13 mouse cellular contexts compared by ENCODE assay signal in the genomic region with DNA sequence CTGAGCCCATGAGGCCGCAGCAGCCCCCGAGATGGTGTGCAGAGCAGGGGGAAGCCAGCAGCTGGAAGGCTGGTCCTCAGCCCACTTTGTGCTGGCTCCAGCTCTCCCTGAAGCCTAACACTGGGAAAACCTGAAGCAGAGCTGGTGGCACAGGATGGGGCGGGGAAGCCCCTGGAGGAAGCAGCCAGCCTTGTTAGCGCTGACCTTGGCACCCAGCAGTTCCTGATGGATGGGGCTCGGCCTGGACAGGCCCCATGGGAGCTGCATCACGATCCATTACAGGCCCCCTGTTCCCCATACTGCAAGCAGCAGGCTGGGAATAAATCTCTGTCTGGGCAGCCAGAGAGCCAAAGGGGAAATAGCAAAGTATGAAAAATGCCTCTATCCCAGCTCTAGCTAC. TPM values are rescaled to one million over a fixed set of nuclear protein-coding genes. Genes with fewer than 3 reads are reported as not detected.
DNase-seq lines count a peak whose midpoint lies in the region; ATAC-seq and TF ChIP-seq lines count a peak whose summit lies in the region.
"Had no signal": no experiment of that assay in that cellular context is flagged by ENCODE, and none has a peak within 500 bp of the region (broad histone marks: within the 10 kb centered on the region; RNA-seq: fewer than 3 reads in every experiment).

No protein-coding gene starts in this region.

- H3K27me3 ChIP-seq in hindbrain, embryonic 11.5 days (ENCODE audit: control insufficient read depth, insufficient read depth, low read length) = peaks cover 37% of the 10 kb centered on the region
- H3K27me3 ChIP-seq in hindbrain, embryonic 16.5 days (replicated peaks; ENCODE audit: control insufficient read depth, insufficient read depth, low read length) = peaks cover 14% of the 10 kb centered on the region
- peaks cover 57% of the 10 kb centered on the region for H3K27me3 ChIP-seq in midbrain, embryonic 13.5 days
- H3K27me3 ChIP-seq in midbrain, postnatal 0 days (ENCODE audit: insufficient read depth, low read length) = no peaks in the 10 kb centered on the region
- H3K27me3 ChIP-seq in hindbrain, embryonic 13.5 days = peaks cover 93% of the 10 kb centered on the region
- peaks cover 72% of the 10 kb centered on the region for H3K27me3 ChIP-seq in neural tube, embryonic 15.5 days (replicated peaks)

- WGBS in hindbrain, embryonic 11.5 days = 32% methylated on average over 6 of the region's 6 CpGs
- 31% methylated on average over 6 of the region's 6 CpGs for WGBS in hindbrain, embryonic 16.5 days
- 51% methylated on average over 6 of the region's 6 CpGs for WGBS in midbrain, embryonic 13.5 days
- 31% methylated on average over 6 of the region's 6 CpGs for WGBS in midbrain, postnatal 0 days
- 30% methylated on average over 6 of the region's 6 CpGs for WGBS in hindbrain, embryonic 13.5 days
- WGBS in neural tube, embryonic 15.5 days = 20% methylated on average over 6 of the region's 6 CpGs

- H3K36me3 ChIP-seq in hindbrain, embryonic 11.5 days (ENCODE audit: control insufficient read depth, insufficient read depth, low read length) = no peaks in the 10 kb centered on the region
- H3K36me3 ChIP-seq in hindbrain, embryonic 16.5 days (ENCODE audit: control insufficient read depth, insufficient read depth, low read length) = no peaks in the 10 kb centered on the region
- no peaks in the 10 kb centered on the region for H3K36me3 ChIP-seq in midbrain, embryonic 13.5 days
- no peaks in the 10 kb centered on the region for H3K36me3 ChIP-seq in midbrain, postnatal 0 days (ENCODE audit: insufficient read depth, low read length)
- H3K36me3 ChIP-seq in hindbrain, embryonic 13.5 days = no peaks in the 10 kb centered on the region
- H3K36me3 ChIP-seq in neural tube, embryonic 15.5 days = no peaks in the 10 kb centered on the region
- H3K36me3 ChIP-seq: embryonic facial prominence, embryonic 15.5 days had no signal

- H3K27ac ChIP-seq in hindbrain, embryonic 11.5 days (ENCODE audit: low read depth, low read length) = no peak overlapping the region
- H3K27ac ChIP-seq in hindbrain, embryonic 16.5 days (ENCODE audit: low read depth, low read length) = no peak overlapping the region
- no peak overlapping the region for H3K27ac ChIP-seq in midbrain, embryonic 13.5 days
- H3K27ac ChIP-seq in midbrain, postnatal 0 days (ENCODE audit: low read depth, low read length) = no peak overlapping the region
- H3K27ac ChIP-seq in hindbrain, embryonic 13.5 days = peak overlapping the region; percentile 23; the same call in 1 of the 2 replicates
- 0 out of 2 replicates have a peak overlapping the region, but pooled peaks have one; percentile 28 for H3K27ac ChIP-seq in neural tube, embryonic 15.5 days (replicated peaks)
- H3K27ac ChIP-seq: embryonic facial prominence, embryonic 15.5 days had no signal

- TF ChIP-seq CTCF in midbrain, postnatal 0 days (IDR thresholded peaks at IDR 0.05) = no peak

- ATAC-seq in hindbrain, embryonic 11.5 days (ENCODE audit: low FRiP score) = peak; percentile 49; the same call in 1 of the 2 replicates
- no peak for ATAC-seq in hindbrain, embryonic 16.5 days
- no peak for ATAC-seq in midbrain, embryonic 13.5 days
- ATAC-seq in midbrain, postnatal 0 days (ENCODE audit: low FRiP score) = no peak
- no peak for ATAC-seq in hindbrain, embryonic 13.5 days (ENCODE audit: low FRiP score)
- no peak for ATAC-seq in neural tube, embryonic 15.5 days (ENCODE audit: low FRiP score)
- no peak for ATAC-seq in frontal cortex, adult (ENCODE audit: low TSS enrichment)

- no peaks in the 10 kb centered on the region for H3K9me3 ChIP-seq in hindbrain, embryonic 11.5 days (ENCODE audit: control insufficient read depth, low read length)
- H3K9me3 ChIP-seq in hindbrain, embryonic 16.5 days (ENCODE audit: control insufficient read depth, low read length) = no peaks in the 10 kb centered on the region
- H3K9me3 ChIP-seq in midbrain, embryonic 13.5 days = no peaks in the 10 kb centered on the region
- H3K9me3 ChIP-seq in midbrain, postnatal 0 days (ENCODE audit: low read length) = no peaks in the 10 kb centered on the region
- H3K9me3 ChIP-seq in hindbrain, embryonic 13.5 days = no peaks in the 10 kb centered on the region
- no peaks in the 10 kb centered on the region for H3K9me3 ChIP-seq in neural tube, embryonic 15.5 days (replicated peaks)
- H3K9me3 ChIP-seq: embryonic facial prominence, embryonic 15.5 days had no signal

- H3K4me2 ChIP-seq in hindbrain, embryonic 11.5 days (replicated peaks; ENCODE audit: low read depth, low read length) = 0 out of 2 replicates have a peak overlapping the region, but pooled peaks have one; percentile 7
- no peak overlapping the region for H3K4me2 ChIP-seq in hindbrain, embryonic 16.5 days (ENCODE audit: low read length)
- H3K4me2 ChIP-seq in midbrain, embryonic 13.5 days (replicated peaks) = no peak overlapping the region
- H3K4me2 ChIP-seq in midbrain, postnatal 0 days (ENCODE audit: low read depth, low read length, poor library complexity, severe bottlenecking) = no peak overlapping the region
- no peak overlapping the region for H3K4me2 ChIP-seq in hindbrain, embryonic 13.5 days
- no peak overlapping the region for H3K4me2 ChIP-seq in neural tube, embryonic 15.5 days
- H3K4me2 ChIP-seq: embryonic facial prominence, embryonic 15.5 days had no signal

- 0 out of 2 replicates have a peak, but pooled peaks cover 8% of the 10 kb centered on the region for H3K4me1 ChIP-seq in hindbrain, embryonic 11.5 days (replicated peaks; ENCODE audit: control insufficient read depth, insufficient read depth, low read length)
- H3K4me1 ChIP-seq in hindbrain, embryonic 16.5 days (ENCODE audit: control insufficient read depth, insufficient read depth, low read depth, low read length) = peaks cover 8% of the 10 kb centered on the region; the same call in 1 of the 2 replicates
- peaks cover 42% of the 10 kb centered on the region for H3K4me1 ChIP-seq in midbrain, embryonic 13.5 days (replicated peaks)
- no peaks in the 10 kb centered on the region for H3K4me1 ChIP-seq in midbrain, postnatal 0 days (ENCODE audit: insufficient read depth, low read length)
- H3K4me1 ChIP-seq in hindbrain, embryonic 13.5 days (replicated peaks) = peaks cover 50% of the 10 kb centered on the region
- peaks cover 27% of the 10 kb centered on the region for H3K4me1 ChIP-seq in neural tube, embryonic 15.5 days

- DNase-seq in hindbrain, embryonic 11.5 days (ENCODE audit: low spot score) = peak; percentile 42
- DNase-seq in midbrain, postnatal 0 days (ENCODE audit: low spot score) = no peak
- DNase-seq in cerebellum, postnatal 14 days = no peak
- DNase-seq: B cell, adult 2 months; gastrocnemius, postnatal 10 days; heart, postnatal 36 days had no signal

- no peak overlapping the region for H3K4me3 ChIP-seq in hindbrain, embryonic 11.5 days (ENCODE audit: low read depth, low read length)
- no peak overlapping the region for H3K4me3 ChIP-seq in hindbrain, embryonic 16.5 days (ENCODE audit: low read length)
- H3K4me3 ChIP-seq in midbrain, embryonic 13.5 days (replicated peaks) = no peak overlapping the region
- no peak overlapping the region for H3K4me3 ChIP-seq in midbrain, postnatal 0 days (ENCODE audit: low read depth, low read length)
- H3K4me3 ChIP-seq in hindbrain, embryonic 13.5 days = no peak overlapping the region
- no peak overlapping the region for H3K4me3 ChIP-seq in neural tube, embryonic 15.5 days (replicated peaks)
- H3K4me3 ChIP-seq: embryonic facial prominence, embryonic 15.5 days had no signal

- no peak overlapping the region for H3K9ac ChIP-seq in hindbrain, embryonic 11.5 days (ENCODE audit: low read depth, low read length)
- no peak overlapping the region for H3K9ac ChIP-seq in hindbrain, embryonic 16.5 days (ENCODE audit: low read depth, low read length)
- peak overlapping the region; percentile 19; the same call in 1 of the 2 replicates for H3K9ac ChIP-seq in midbrain, embryonic 13.5 days (replicated peaks)
- H3K9ac ChIP-seq in midbrain, postnatal 0 days (replicated peaks; ENCODE audit: low read length, poor library complexity, severe bottlenecking) = no peak overlapping the region
- peak overlapping the region; percentile 43 for H3K9ac ChIP-seq in hindbrain, embryonic 13.5 days
- no peak overlapping the region for H3K9ac ChIP-seq in neural tube, embryonic 15.5 days (replicated peaks)
- H3K9ac ChIP-seq: embryonic facial prominence, embryonic 15.5 days had no signal

RNA-seq across cellular contexts. Expression of a gene that starts 58.1 kb away (rescaled TPM):
- 9.4 and 9.9 TPM in 2 replicates for polyA plus RNA-seq in hindbrain, embryonic 11.5 days (2014; fragmentation: Nextera tagmentation; extraction: Ambion mirVana)
- polyA plus RNA-seq in hindbrain, embryonic 16.5 days (2015; fragmentation: Nextera tagmentation; extraction: Ambion mirVana) = 27.3 and 29.3 TPM in 2 replicates
- polyA plus RNA-seq in midbrain, embryonic 13.5 days (2015; fragmentation: Nextera tagmentation; extraction: Ambion mirVana) = 29.8 and 41.8 TPM in 2 replicates
- 36.8 and 49.0 TPM in 2 replicates for total RNA-seq in midbrain, postnatal 0 days (2014; rRNA removed)
- polyA plus RNA-seq in midbrain, postnatal 0 days (2015; fragmentation: Nextera tagmentation; extraction: Ambion mirVana) = 36.8 and 36.9 TPM in 2 replicates
- 11.4 and 17.1 TPM in 2 replicates for polyA plus RNA-seq in hindbrain, embryonic 13.5 days (2015; fragmentation: Nextera tagmentation; extraction: Ambion mirVana)
- polyA plus RNA-seq in neural tube, embryonic 15.5 days (2015; fragmentation: Nextera tagmentation; extraction: Ambion mirVana) = 4.5 and 7.5 TPM in 2 replicates
- total RNA-seq: gastrocnemius, postnatal 10 days; heart, postnatal 36 days; megakaryocyte, adult 5-6 weeks had no signal
- polyA plus RNA-seq: embryonic facial prominence, embryonic 15.5 days had no signal

Comparison
In these comparisons a context has a peak if more than half of its experiments do, and no peak if none do; other contexts are left out.
1. H3K27ac ChIP-seq: peak in hindbrain, embryonic 13.5 days (single experiment) and neural tube, embryonic 15.5 days (single experiment); none in hindbrain, embryonic 11.5 days (single experiment), hindbrain, embryonic 16.5 days (single experiment), midbrain, embryonic 13.5 days (single experiment) and midbrain, postnatal 0 days (single experiment).
2. H3K9ac ChIP-seq: peak in midbrain, embryonic 13.5 days (single experiment) and hindbrain, embryonic 13.5 days (single experiment); none in hindbrain, embryonic 11.5 days (single experiment), hindbrain, embryonic 16.5 days (single experiment), midbrain, postnatal 0 days (single experiment) and neural tube, embryonic 15.5 days (single experiment).